Mouse (Mus musculus) CD4-positive, CD25-positive, alpha-beta regulatory T cell, adult 9 weeks (primary cell): ENCODE data around the gene Akr7a5. TPM values are rescaled to one million over a fixed set of nuclear protein-coding genes. Genes with fewer than 3 reads are reported as not detected.

Experiments
- polyA plus RNA-seq: library from polyadenylated mRNA; unstranded; fragments of 100-300 nt; shearing (Covaris generic); gene quantifications from one replicate; pipeline ENCODE4 v1.2.1, GENCODE M21; 2017

Gene Akr7a5
- polyA plus RNA-seq = 7.7 TPM

DNA sequence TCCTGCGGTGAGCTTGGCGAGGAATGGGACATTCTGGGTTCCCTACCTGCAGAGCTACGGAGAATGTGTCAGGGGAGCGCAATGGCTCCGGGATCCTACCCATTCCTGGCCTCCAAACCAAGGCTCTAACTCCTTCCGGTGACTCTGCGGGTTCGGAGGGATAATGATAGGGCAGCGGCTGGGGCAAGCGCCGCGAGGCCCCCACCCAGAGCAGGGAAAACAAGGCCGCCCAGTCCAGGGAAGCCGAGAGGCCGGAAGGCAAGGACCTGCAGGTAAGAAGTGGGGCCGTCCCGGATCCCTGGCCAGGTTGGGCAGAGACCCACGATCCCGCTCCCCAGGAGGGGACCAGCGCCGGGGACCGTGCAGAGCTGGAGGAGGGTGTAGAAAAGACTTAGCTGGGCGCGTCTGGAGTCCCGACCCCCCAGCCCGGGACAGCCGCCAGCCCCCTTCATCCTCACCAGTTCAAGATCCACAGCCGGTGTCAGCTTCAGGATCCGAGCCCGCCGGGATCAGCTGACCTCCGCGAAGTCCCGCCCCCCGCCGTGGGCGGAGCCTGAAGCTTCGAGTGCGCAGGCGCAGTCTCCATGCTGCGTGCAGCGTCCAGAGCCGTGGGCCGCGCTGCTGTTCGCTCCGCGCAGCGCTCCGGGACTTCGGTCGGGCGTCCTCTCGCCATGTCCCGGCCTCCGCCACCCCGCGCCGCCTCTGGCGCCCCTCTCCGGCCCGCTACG lies at the start of gene Akr7a5, which contains the start of gene Pqlc2:
Gene Akr7a5, plus strand, starts transcription at position 574 of the 728 bp plus-strand sequence.
Gene Pqlc2, minus strand, starts transcription at position 538 of the 728 bp plus-strand sequence.

DNA sequence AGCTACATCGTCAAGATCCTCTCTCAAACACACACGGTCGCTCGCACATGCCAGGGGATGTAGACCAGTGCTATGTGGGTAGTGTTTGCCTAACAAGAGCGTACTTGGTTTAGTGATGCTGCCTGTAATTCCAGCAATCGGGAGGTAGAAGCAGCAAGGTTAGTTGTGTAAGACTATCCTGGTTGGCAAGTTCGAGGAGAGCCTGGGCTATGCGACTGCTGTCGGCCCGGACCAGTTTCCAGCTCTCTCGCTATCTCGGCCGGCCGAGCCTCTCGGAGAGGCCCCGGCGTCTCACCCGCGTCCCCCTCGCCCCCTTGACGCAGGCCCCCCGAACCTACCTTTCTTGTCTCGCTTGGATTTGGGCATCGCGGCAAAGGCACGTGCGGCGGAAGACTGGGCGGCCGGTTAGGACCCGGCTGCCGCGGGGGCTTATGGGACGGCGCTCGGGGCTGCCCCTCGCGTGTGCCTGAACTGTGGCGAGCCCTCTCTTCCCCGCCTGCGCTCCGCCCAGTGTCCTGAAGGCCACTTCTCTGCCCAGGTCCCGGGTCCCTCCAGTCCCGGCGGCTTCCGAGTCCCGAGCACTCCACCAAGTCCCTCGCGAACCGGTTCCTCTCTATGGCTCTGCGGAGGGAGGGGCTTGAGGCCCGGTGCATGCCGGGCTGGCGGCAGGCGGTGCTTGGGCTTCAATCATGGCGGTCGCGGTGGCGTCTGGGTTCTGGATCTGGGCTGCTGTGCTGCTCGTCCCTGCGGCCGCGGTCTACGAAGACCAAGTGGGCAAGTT lies 41.6 kb downstream of the Akr7a5 start, which contains the start of the genes Mrto4, Emc1 and Ubr4:
Gene Mrto4, minus strand, starts transcription at position 646 of the 781 bp plus-strand sequence.
Gene Emc1, plus strand, starts transcription at position 657 of the 781 bp plus-strand sequence.
Gene Ubr4, plus strand, starts transcription at position 679 of the 781 bp plus-strand sequence.

Other genes starting within 250 kb of the Akr7a5 start
- not detected for gene Htr6, start 235.2 kb upstream of the Akr7a5 start, polyA plus RNA-seq
- 0.76 TPM for gene Nbl1, start 217.8 kb upstream of the Akr7a5 start, polyA plus RNA-seq
- 438 TPM for gene Minos1, start 179.6 kb upstream of the Akr7a5 start, polyA plus RNA-seq
- 710 TPM for gene Capzb, start 117.8 kb upstream of the Akr7a5 start, polyA plus RNA-seq
- gene Pqlc2, start within 50 bp of the Akr7a5 start, polyA plus RNA-seq = 12.6 TPM
- gene Mrto4, start 41.8 kb downstream of the Akr7a5 start, polyA plus RNA-seq = 95.7 TPM
- 67.7 TPM for gene Emc1, start 41.8 kb downstream of the Akr7a5 start, polyA plus RNA-seq
- 52.8 TPM for gene Ubr4, start 41.9 kb downstream of the Akr7a5 start, polyA plus RNA-seq
- gene Iffo2, start 219.8 kb downstream of the Akr7a5 start, polyA plus RNA-seq = 1.8 TPM